Mouse (Mus musculus) hindbrain, postnatal 0 days (tissue): ENCODE data around the gene Mtss1l. TPM values are rescaled to one million over a fixed set of nuclear protein-coding genes. Genes with fewer than 3 reads are reported as not detected.
A peak's percentile ranks its signal among the peaks of the same experiment; 100 is the strongest.
"Not testable (repeated sequence)": the region's sequence is repeated elsewhere in the genome, so short reads cannot be mapped to it uniquely, and the experiment has no call there.

Experiments
- ATAC-seq: fragments of 200-750 bp; cut with Nextera tagmentation; 2 replicates; pipeline ENCODE4 v1.8.0; 2017; ENCODE audit warnings: mild to moderate bottlenecking, moderate TSS enrichment, moderate library complexity
- DNase-seq: peaks from one replicate; pipeline ENCODE4 v3.0.0-alpha.2; 2015; ENCODE audit warnings: low spot score
- H3K27ac ChIP-seq: fragments of 300-500 bp; sonication (generic); 2 replicates; pipeline ENCODE4 v1.5.1; 2014; ENCODE audit warnings: mild to moderate bottlenecking
- H3K27me3 ChIP-seq: fragments of 300-500 bp; sonication (generic); 2 replicates; pipeline ENCODE4 v1.6.1; 2014; ENCODE audit warnings: low read length, mixed read lengths; ENCODE audit not compliant: insufficient read depth
- H3K36me3 ChIP-seq: fragments of 300-500 bp; sonication (generic); 2 replicates; pipeline ENCODE4 v1.6.1; 2014; ENCODE audit warnings: low read length, mixed read lengths; ENCODE audit not compliant: insufficient read depth
- H3K4me1 ChIP-seq: fragments of 300-500 bp; sonication (generic); 2 replicates; pipeline ENCODE4 v1.6.1; 2014; ENCODE audit warnings: antibody characterized with exemption, low read length, mixed read lengths; ENCODE audit not compliant: insufficient read depth
- H3K4me2 ChIP-seq: fragments of 300-500 bp; sonication (generic); 2 replicates; pipeline ENCODE4 v1.6.1; 2014; ENCODE audit warnings: low read depth, mild to moderate bottlenecking, low read length, moderate library complexity, mixed read lengths
- H3K4me3 ChIP-seq: fragments of 300-500 bp; sonication (generic); 2 replicates; pipeline ENCODE4 v1.5.1; 2014; ENCODE audit warnings: low read length
- H3K9ac ChIP-seq: fragments of 300-500 bp; sonication (generic); replicated peaks from 2 replicates; pipeline ENCODE4 v1.6.1; 2014; ENCODE audit warnings: mild to moderate bottlenecking, low read length, moderate library complexity, mixed read lengths
- H3K9me3 ChIP-seq: fragments of 300-500 bp; sonication (generic); 2 replicates; pipeline ENCODE4 v1.6.1; 2016; ENCODE audit warnings: low read length, mixed read lengths
- CTCF ChIP-seq: IDR thresholded peaks from 2 replicates; pipeline ENCODE4 v1.5.1; 2016; ENCODE audit warnings: antibody characterized with exemption, control low read depth, low read depth
- WGBS: fragments of 180-500 bp; shearing (Covaris S2); extraction: QIAGEN DNeasy Blood & Tissue Kit; methylation state at CpG from one replicate; pipeline ENCODE4 v1.1.7; 2014; 5-methylcytosine and 5-hydroxymethylcytosine counted together
- polyA plus RNA-seq: library from polyadenylated mRNA; unstranded; fragments of >200 nt; fragmentation: Nextera tagmentation; extraction: Ambion mirVana; gene quantifications from 2 replicates; pipeline ENCODE4 v1.2.1, GENCODE M21; 2015
- total RNA-seq: library from RNA; depleted of rRNA; stranded (reverse); fragments of >200 nt; gene quantifications from 2 replicates; pipeline ENCODE4 v1.2.3, GENCODE M21; 2014

Mtss1l gene
- total and polyA plus RNA-seq, 2 experiments from 2014 or later, result 32.9 to 81.0 TPM

GRCm38 (mm10) chr8:110774725-110775124 is 53.4 kb downstream of the Mtss1l start:
- no peak for TF ChIP-seq CTCF
- H3K4me3 ChIP-seq, result no peak overlapping the region
- WGBS, result 80% methylated on average over 6 of the region's 6 CpGs
- ATAC-seq (no peak), DNase-seq (no peak)
- no peak overlapping the region for H3K27ac ChIP-seq
- H3K4me1 ChIP-seq, result no peaks in the 10 kb centered on the region
- H3K27me3 ChIP-seq, result no peaks in the 10 kb centered on the region
- H3K9me3 ChIP-seq, result no peaks in the 10 kb centered on the region
- H3K4me2 ChIP-seq, result no peak overlapping the region
- no peaks in the 10 kb centered on the region for H3K36me3 ChIP-seq
- no peak overlapping the region for H3K9ac ChIP-seq

- Histone ChIP-seq H3K4me3 (no peak overlapping the region), H3K36me3 (no peaks in the 10 kb centered on the region), H3K27me3 (no peaks in the 10 kb centered on the region), H3K9ac (no peak overlapping the region), H3K9me3 (no peaks in the 10 kb centered on the region), H3K4me1 (no peaks in the 10 kb centered on the region), H3K27ac (no peak overlapping the region), H3K4me2 (no peak overlapping the region)
- DNase-seq (no peak), ATAC-seq (no peak)
- WGBS, result 81% methylated on average over 8 of the region's 8 CpGs
- TF ChIP-seq CTCF, result peak; percentile 47
These were observed 54.0 kb downstream of the Mtss1l start for GRCm38 (mm10) chr8:110775316-110775715.

- Histone ChIP-seq H3K9ac (no peak overlapping the region), H3K36me3 (no peaks in the 10 kb centered on the region), H3K27ac (no peak overlapping the region), H3K4me3 (no peak overlapping the region), H3K4me1 (no peaks in the 10 kb centered on the region), H3K27me3 (no peaks in the 10 kb centered on the region), H3K4me2 (no peak overlapping the region), H3K9me3 (no peaks in the 10 kb centered on the region)
- no peak for DNase-seq
- WGBS, result 86% methylated on average over 3 of the region's 3 CpGs
- TF ChIP-seq CTCF, result no peak
- ATAC-seq, result no peak
These were observed 54.4 kb downstream of the Mtss1l start for GRCm38 (mm10) chr8:110775721-110776120.

GRCm38 (mm10) chr8:110776335-110776734 is 55.1 kb downstream of the Mtss1l start:
- no peak for ATAC-seq
- Histone ChIP-seq H3K4me3 (no peak overlapping the region), H3K36me3 (no peaks in the 10 kb centered on the region), H3K9me3 (no peaks in the 10 kb centered on the region), H3K4me2 (no peak overlapping the region), H3K27ac (no peak overlapping the region), H3K4me1 (no peaks in the 10 kb centered on the region), H3K27me3 (no peaks in the 10 kb centered on the region), H3K9ac (no peak overlapping the region)
- 0 out of 2 replicates have a peak, but pooled peaks have one; percentile 8 for TF ChIP-seq CTCF
- DNase-seq, result no peak
- 97% methylated on average over 3 of the region's 3 CpGs for WGBS

- no peaks in the 10 kb centered on the region for H3K27me3 ChIP-seq
- H3K9ac ChIP-seq, result no peak overlapping the region
- WGBS, result 79% methylated on average over 13 of the region's 13 CpGs
- DNase-seq (no peak), ATAC-seq (no peak)
- H3K27ac ChIP-seq, result no peak overlapping the region
- H3K4me2 ChIP-seq, result no peak overlapping the region
- no peaks in the 10 kb centered on the region for H3K4me1 ChIP-seq
- no peak for TF ChIP-seq CTCF
- no peak overlapping the region for H3K4me3 ChIP-seq
- H3K9me3 ChIP-seq, result no peaks in the 10 kb centered on the region
- no peaks in the 10 kb centered on the region for H3K36me3 ChIP-seq
These were observed 58.8 kb downstream of the Mtss1l start for GRCm38 (mm10) chr8:110779924-110780718.

- Histone ChIP-seq H3K4me3 (no peak overlapping the region), H3K9me3 (no peaks in the 10 kb centered on the region), H3K4me2 (no peak overlapping the region), H3K27me3 (no peaks in the 10 kb centered on the region), H3K9ac (no peak overlapping the region), H3K27ac (no peak overlapping the region), H3K36me3 (no peaks in the 10 kb centered on the region), H3K4me1 (no peaks in the 10 kb centered on the region)
- 64% methylated on average over 2 of the region's 2 CpGs for WGBS
- no peak for TF ChIP-seq CTCF
- ATAC-seq (no peak), DNase-seq (no peak)
These were observed 64.1 kb downstream of the Mtss1l start for GRCm38 (mm10) chr8:110785366-110785765.

- not testable (repeated sequence) for H3K9me3 ChIP-seq, H3K4me2 ChIP-seq, H3K4me1 ChIP-seq, DNase-seq, H3K27me3 ChIP-seq, H3K36me3 ChIP-seq, H3K4me3 ChIP-seq, H3K27ac ChIP-seq, H3K9ac ChIP-seq, ATAC-seq
- WGBS, result 78% methylated on average over 7 of the region's 7 CpGs
These were observed 65.2 kb downstream of the Mtss1l start for GRCm38 (mm10) chr8:110786501-110786900.
